Mouse (Mus musculus) spleen, adult 2 months (tissue): Measurements from ENCODE around the gene Smyd3. TPM values are rescaled to one million over a fixed set of nuclear protein-coding genes. Genes with fewer than 3 reads are reported as not detected.

Source experiments
- DNase-seq, 2 experiments: peaks; one replicate each; pipeline versions ENCODE4 v3.0.0 to v3.0.0-alpha.2; 2012 to 2021; ENCODE audit warnings: low spot score in 2 of 2, low read depth in 1 of 2
- H3K27ac ChIP-seq: fragments of 200-500 bp; 2 replicates; pipeline ENCODE4 v1.5.1; 2012; ENCODE audit warnings: low read length, inconsistent platforms; ENCODE audit not compliant: insufficient read depth
- H3K27me3 ChIP-seq: fragments of 200-500 bp; 2 replicates; pipeline ENCODE4 v1.6.1; 2012; ENCODE audit warnings: mild to moderate bottlenecking, moderate library complexity, low read length, inconsistent platforms; ENCODE audit not compliant: control insufficient read depth, insufficient read depth
- H3K36me3 ChIP-seq: fragments of 200-500 bp; 2 replicates; pipeline ENCODE4 v1.6.1; 2012; ENCODE audit warnings: mild to moderate bottlenecking, low read length, inconsistent platforms; ENCODE audit not compliant: control insufficient read depth, insufficient read depth
- H3K4me1 ChIP-seq: fragments of 200-500 bp; 2 replicates; pipeline ENCODE4 v1.6.1; 2011; ENCODE audit warnings: inconsistent platforms; ENCODE audit not compliant: control insufficient read depth, insufficient read depth, insufficient read length
- H3K4me3 ChIP-seq: fragments of 200-500 bp; 2 replicates; pipeline ENCODE4 v1.5.1; 2011; ENCODE audit warnings: mild to moderate bottlenecking, inconsistent platforms; ENCODE audit not compliant: insufficient read depth, insufficient read length; ENCODE audit errors: extremely low read depth
- CTCF ChIP-seq: fragments of 200-500 bp; IDR thresholded peaks from 2 replicates; pipeline ENCODE4 v1.5.1; 2011; ENCODE audit warnings: mild to moderate bottlenecking, inconsistent platforms; ENCODE audit not compliant: insufficient read depth, insufficient read length, insufficient replicate concordance; ENCODE audit errors: extremely low read depth
- POLR2A ChIP-seq: fragments of 200-500 bp; IDR thresholded peaks from 2 replicates; pipeline ENCODE4 v1.6.1; 2011; ENCODE audit warnings: low read depth, low read length, inconsistent platforms
- WGBS: fragments of 180-500 bp; shearing (Covaris S2); methylation state at CpG from one replicate; pipeline ENCODE4 v1.1.7; 2018; 5-methylcytosine and 5-hydroxymethylcytosine counted together
- polyA plus RNA-seq: library from polyadenylated mRNA; depleted of rRNA; stranded (reverse); fragments of >200 nt; gene quantifications from 2 replicates; pipeline ENCODE4 v1.2.3, GENCODE M21; 2012

Smyd3 gene
- polyA plus RNA-seq, 1 experiment = 3.6 TPM

GRCm38 (mm10) chr1:179038801-179039200, 479.0 kb downstream of the Smyd3 start:
- no peak for TF ChIP-seq POLR2A
- no peak for TF ChIP-seq CTCF
- WGBS = over 99% methylated on average over 4 of the region's 4 CpGs
- H3K4me3 ChIP-seq = no peak overlapping the region
- no peaks in the 10 kb centered on the region for H3K36me3 ChIP-seq
- no peaks in the 10 kb centered on the region for H3K27me3 ChIP-seq
- DNase-seq = no peak
- H3K27ac ChIP-seq = no peak overlapping the region
- no peaks in the 10 kb centered on the region for H3K4me1 ChIP-seq

- Histone ChIP-seq H3K27me3 (no peaks in the 10 kb centered on the region), H3K4me3 (no peak overlapping the region), H3K4me1 (no peaks in the 10 kb centered on the region), H3K27ac (no peak overlapping the region), H3K36me3 (no peaks in the 10 kb centered on the region)
- 93% methylated on average over 2 of the region's 2 CpGs for WGBS
- DNase-seq = no peak
- TF ChIP-seq POLR2A (no peak), CTCF (no peak)
Measured at GRCm38 (mm10) chr1:179032947-179033346, 484.9 kb downstream of the Smyd3 start.

GRCm38 (mm10) chr1:179031581-179031980, 486.3 kb downstream of the Smyd3 start:
- WGBS = 96% methylated on average over 5 of the region's 5 CpGs
- Histone ChIP-seq H3K27ac (no peak overlapping the region), H3K4me1 (no peaks in the 10 kb centered on the region), H3K36me3 (no peaks in the 10 kb centered on the region), H3K27me3 (no peaks in the 10 kb centered on the region), H3K4me3 (no peak overlapping the region)
- TF ChIP-seq CTCF = no peak
- TF ChIP-seq POLR2A = no peak
- DNase-seq = no peak

GRCm38 (mm10) chr1:179026614-179027013, 491.2 kb downstream of the Smyd3 start:
- no peaks in the 10 kb centered on the region for H3K4me1 ChIP-seq
- WGBS = 82% methylated on average over 4 of the region's 4 CpGs

GRCm38 (mm10) chr1:179025169-179025568, 492.7 kb downstream of the Smyd3 start:
- no peaks in the 10 kb centered on the region for H3K4me1 ChIP-seq
- no peak for DNase-seq
- no peak overlapping the region for H3K27ac ChIP-seq
- TF ChIP-seq POLR2A (no peak), CTCF (no peak)
- no peaks in the 10 kb centered on the region for H3K36me3 ChIP-seq
- WGBS = 80% methylated on average over 4 of the region's 4 CpGs
- H3K4me3 ChIP-seq = no peak overlapping the region
- H3K27me3 ChIP-seq = no peaks in the 10 kb centered on the region

More at GRCm38 (mm10) chr1:179026614-179027013, 491.2 kb downstream of the Smyd3 start:
- Histone ChIP-seq H3K27ac (no peak overlapping the region), H3K27me3 (no peaks in the 10 kb centered on the region), H3K4me3 (no peak overlapping the region), H3K36me3 (no peaks in the 10 kb centered on the region)
- DNase-seq = no peak
- TF ChIP-seq CTCF (no peak), POLR2A (no peak)

- 92% methylated on average over 7 of the region's 7 CpGs for WGBS
- H3K4me1 ChIP-seq = no peaks in the 10 kb centered on the region
- no peaks in the 10 kb centered on the region for H3K27me3 ChIP-seq
- DNase-seq = no peak
- no peaks in the 10 kb centered on the region for H3K36me3 ChIP-seq
- TF ChIP-seq CTCF (no peak), POLR2A (no peak)
- no peak overlapping the region for H3K4me3 ChIP-seq
- no peak overlapping the region for H3K27ac ChIP-seq
Measured at GRCm38 (mm10) chr1:179023486-179023885, 494.4 kb downstream of the Smyd3 start.

- no peaks in the 10 kb centered on the region for H3K36me3 ChIP-seq
- H3K4me3 ChIP-seq = no peak overlapping the region
- DNase-seq = no peak
- no peak overlapping the region for H3K27ac ChIP-seq
- H3K4me1 ChIP-seq = no peaks in the 10 kb centered on the region
- no peaks in the 10 kb centered on the region for H3K27me3 ChIP-seq
- no peak for TF ChIP-seq POLR2A
- TF ChIP-seq CTCF = no peak
- WGBS = 95% methylated on average over 10 of the region's 10 CpGs
Measured at GRCm38 (mm10) chr1:179017428-179017827, 500.4 kb downstream of the Smyd3 start.
